Comparison of ENCODE assay signal across 29 mouse cellular contexts in the genomic region with DNA sequence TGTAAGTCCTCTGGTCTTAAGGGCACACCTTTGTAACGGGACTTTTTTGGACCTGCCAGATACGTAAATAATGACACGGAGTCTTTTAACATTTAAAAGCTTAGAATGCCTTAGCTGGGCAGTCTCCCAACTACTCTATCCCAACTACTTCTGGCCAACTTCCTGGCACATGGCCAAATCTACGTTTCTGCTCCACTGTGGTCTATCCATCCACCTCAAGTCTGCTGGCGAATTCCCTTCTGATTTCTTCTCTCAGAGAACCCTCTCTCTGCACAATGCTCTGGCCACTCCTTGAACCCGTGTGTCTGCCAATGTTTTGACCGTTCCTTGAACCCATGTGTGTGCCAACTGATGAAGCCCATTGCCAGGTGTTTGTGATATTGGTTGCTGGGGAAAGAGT. TPM values are rescaled to one million over a fixed set of nuclear protein-coding genes. Genes with fewer than 3 reads are reported as not detected.
DNase-seq lines count a peak whose midpoint lies in the region; ATAC-seq and TF ChIP-seq lines count a peak whose summit lies in the region.
"Had no signal": no experiment of that assay in that cellular context is flagged by ENCODE, and none has a peak within 500 bp of the region (broad histone marks: within the 10 kb centered on the region; RNA-seq: fewer than 3 reads in every experiment).

No protein-coding gene starts in this region.

- H3K36me3 ChIP-seq in lung, embryonic 14.5 days (ENCODE audit: insufficient read depth): no peaks in the 10 kb centered on the region
- no peaks in the 10 kb centered on the region for H3K36me3 ChIP-seq in midbrain, embryonic 15.5 days (replicated peaks)
- H3K36me3 ChIP-seq: embryonic facial prominence, embryonic 12.5 days; forebrain, embryonic 12.5 days; G1E; limb, embryonic 12.5 days; neural tube, embryonic 13.5 days; stomach, embryonic 15.5 days had no signal

- ATAC-seq in lung, embryonic 14.5 days (ENCODE audit: insufficient read depth): no peak
- no peak for ATAC-seq in midbrain, embryonic 15.5 days (replicated peaks)
- ATAC-seq: inflammation-experienced regulatory T-cells, adult 6 months; midbrain, embryonic 16.5 days had no signal

- H3K9me3 ChIP-seq in lung, embryonic 14.5 days (ENCODE audit: low read depth, low read length): no peaks in the 10 kb centered on the region
- H3K9me3 ChIP-seq in midbrain, embryonic 15.5 days: no peaks in the 10 kb centered on the region
- H3K9me3 ChIP-seq: embryonic facial prominence, embryonic 12.5 days; forebrain, embryonic 12.5 days; limb, embryonic 12.5 days; neural tube, embryonic 13.5 days; stomach, embryonic 15.5 days had no signal

- no peak for TF ChIP-seq POLR2A in lung, adult 2 months (IDR thresholded peaks at IDR 0.05; ENCODE audit: borderline replicate concordance, extremely low read depth, low read depth, low read length)

- 64% methylated on average over 7 of the region's 7 CpGs for WGBS in lung, embryonic 14.5 days
- WGBS in lung, adult 2 months: 50% methylated on average over 7 of the region's 7 CpGs
- 86% methylated on average over 7 of the region's 7 CpGs for WGBS in midbrain, embryonic 15.5 days

- no peak overlapping the region for H3K27ac ChIP-seq in lung, embryonic 14.5 days (ENCODE audit: low read depth)
- no peak overlapping the region for H3K27ac ChIP-seq in midbrain, embryonic 15.5 days
- H3K27ac ChIP-seq: embryonic facial prominence, embryonic 12.5 days; forebrain, embryonic 12.5 days; gastrocnemius, adult 2 months; hindbrain, embryonic 14.5 days; layer of hippocampus, adult 2 months; limb, embryonic 12.5 days; liver, embryonic 14.5 days; macrophage; neural tube, embryonic 13.5 days; stomach, embryonic 15.5 days had no signal

- DNase-seq in cerebellum, postnatal 10 days: peak; percentile 12 to 17
- DNase-seq in cerebellum, adult 18-20 months: no peak
- peak; percentile 41 for DNase-seq in lung, embryonic 14.5 days
- no peak for DNase-seq in lung, adult 2 months
- DNase-seq in adipocyte (ENCODE audit: low spot score): peak; percentile 15
- DNase-seq in lung, postnatal 25 days (ENCODE audit: low spot score): peak; percentile 8
- DNase-seq: B cell, adult 2 months; cerebellum, adult 9-11 months; gastrocnemius, adult 2 months; heart, postnatal 36 days; kidney, adult 18-20 months; right cerebral cortex, adult 18-20 months; right cerebral cortex, postnatal 4 days; thymus, postnatal 25 days had no signal

- no peak overlapping the region for H3K9ac ChIP-seq in lung, embryonic 14.5 days
- H3K9ac ChIP-seq in midbrain, embryonic 15.5 days: no peak overlapping the region
- H3K9ac ChIP-seq: embryonic facial prominence, embryonic 12.5 days; forebrain, embryonic 12.5 days; hindbrain, embryonic 14.5 days; limb, embryonic 12.5 days; liver, embryonic 14.5 days; neural tube, embryonic 13.5 days; stomach, embryonic 15.5 days had no signal

- no peaks in the 10 kb centered on the region for H3K4me1 ChIP-seq in lung, embryonic 14.5 days (ENCODE audit: insufficient read depth)
- H3K4me1 ChIP-seq in lung, adult 2 months (ENCODE audit: control insufficient read depth, insufficient read depth, low read length): no peaks in the 10 kb centered on the region
- H3K4me1 ChIP-seq in midbrain, embryonic 15.5 days: no peaks in the 10 kb centered on the region
- H3K4me1 ChIP-seq: embryonic facial prominence, embryonic 12.5 days; forebrain, embryonic 12.5 days; limb, embryonic 12.5 days; neural tube, embryonic 13.5 days; stomach, embryonic 15.5 days had no signal

- no peak for TF ChIP-seq CTCF in lung, embryonic 14.5 days (IDR thresholded peaks at IDR 0.05; ENCODE audit: low read depth)
- TF ChIP-seq CTCF in lung, adult 2 months (IDR thresholded peaks at IDR 0.05; ENCODE audit: insufficient read depth, low read length): no peak

- H3K4me2 ChIP-seq in lung, embryonic 14.5 days: no peak overlapping the region
- H3K4me2 ChIP-seq in midbrain, embryonic 15.5 days: no peak overlapping the region
- H3K4me2 ChIP-seq: embryonic facial prominence, embryonic 12.5 days; forebrain, embryonic 12.5 days; hindbrain, embryonic 14.5 days; limb, embryonic 12.5 days; neural tube, embryonic 13.5 days; stomach, embryonic 15.5 days had no signal

- H3K4me3 ChIP-seq in lung, embryonic 14.5 days (ENCODE audit: low read depth, low read length): no peak overlapping the region
- no peak overlapping the region for H3K4me3 ChIP-seq in lung, adult 2 months (replicated peaks; ENCODE audit: extremely low read depth, low read depth, low read length)
- no peak overlapping the region for H3K4me3 ChIP-seq in midbrain, embryonic 15.5 days
- H3K4me3 ChIP-seq: embryonic facial prominence, embryonic 12.5 days; erythroblast, embryonic 14.5 days; forebrain, embryonic 12.5 days; gastrocnemius, adult 2 months; layer of hippocampus, adult 2 months; limb, embryonic 12.5 days; myocyte; neural tube, embryonic 13.5 days; stomach, embryonic 15.5 days had no signal

- no peaks in the 10 kb centered on the region for H3K27me3 ChIP-seq in lung, embryonic 14.5 days (ENCODE audit: insufficient read depth, low read length)
- no peaks in the 10 kb centered on the region for H3K27me3 ChIP-seq in midbrain, embryonic 15.5 days (replicated peaks)
- H3K27me3 ChIP-seq: limb, embryonic 12.5 days; stomach, embryonic 15.5 days had no signal

RNA-seq across cellular contexts. Expression of a gene that starts 10.8 kb away (rescaled TPM):
- polyA plus RNA-seq in lung, embryonic 14.5 days (2014; fragmentation: Nextera tagmentation; extraction: Ambion mirVana): 18.8 and 18.9 TPM in 2 replicates
- polyA plus RNA-seq in lung, adult 2 months (2012; rRNA removed): 14.7 and 28.0 TPM in 2 replicates
- polyA plus RNA-seq in midbrain, embryonic 15.5 days (2015; fragmentation: Nextera tagmentation; extraction: Ambion mirVana): 8.4 and 8.7 TPM in 2 replicates

RNA-seq across cellular contexts. Expression of a gene that starts 11.4 kb away (rescaled TPM):
- polyA plus RNA-seq in lung, embryonic 14.5 days (2014; fragmentation: Nextera tagmentation; extraction: Ambion mirVana): 83.7 and 85.2 TPM in 2 replicates
- polyA plus RNA-seq in lung, adult 2 months (2012; rRNA removed): 20.6 and 22.2 TPM in 2 replicates
- 30.1 and 34.9 TPM in 2 replicates for polyA plus RNA-seq in midbrain, embryonic 15.5 days (2015; fragmentation: Nextera tagmentation; extraction: Ambion mirVana)

RNA-seq across cellular contexts. Expression of a gene that starts 34.2 kb away (rescaled TPM):
- 17.2 and 18.3 TPM in 2 replicates for polyA plus RNA-seq in lung, embryonic 14.5 days (2014; fragmentation: Nextera tagmentation; extraction: Ambion mirVana)
- 1.9 and 3.0 TPM in 2 replicates for polyA plus RNA-seq in lung, adult 2 months (2012; rRNA removed)
- polyA plus RNA-seq in midbrain, embryonic 15.5 days (2015; fragmentation: Nextera tagmentation; extraction: Ambion mirVana): 24.1 and 24.2 TPM in 2 replicates

Comparison
In these comparisons a context has a peak if more than half of its experiments do, and no peak if none do; other contexts are left out.
1. DNase-seq: peak in cerebellum, postnatal 10 days (2 of 2), lung, embryonic 14.5 days (single experiment), adipocyte (single experiment) and lung, postnatal 25 days (single experiment); none in cerebellum, adult 18-20 months (0 of 2) and lung, adult 2 months (single experiment).